Mouse (Mus musculus) stomach, postnatal 0 days (tissue): ENCODE results near the gene Pikfyve. TPM values are rescaled to one million over a fixed set of nuclear protein-coding genes. Genes with fewer than 3 reads are reported as not detected.

Experiments
- ATAC-seq: fragments of 200-750 bp; cut with Nextera tagmentation; 2 replicates; pipeline ENCODE4 v1.8.0; 2017; ENCODE audit not compliant: low FRiP score, low TSS enrichment
- DNase-seq: peaks from one replicate; pipeline ENCODE4 v3.0.0-alpha.2; 2016; ENCODE audit warnings: low spot score
- H3K27ac ChIP-seq: fragments of 300-500 bp; sonication (generic); replicated peaks from 2 replicates; pipeline ENCODE4 v1.5.1; 2014; ENCODE audit warnings: mild to moderate bottlenecking, control low read depth
- H3K27me3 ChIP-seq: fragments of 300-500 bp; sonication (generic); 2 replicates; pipeline ENCODE4 v1.6.1; 2014; ENCODE audit warnings: low read length; ENCODE audit not compliant: control insufficient read depth, insufficient read depth
- H3K36me3 ChIP-seq: fragments of 300-500 bp; sonication (generic); 2 replicates; pipeline ENCODE4 v1.6.1; 2014; ENCODE audit warnings: low read length, mixed read lengths; ENCODE audit not compliant: control insufficient read depth, insufficient read depth
- H3K4me1 ChIP-seq: fragments of 300-500 bp; sonication (generic); replicated peaks from 2 replicates; pipeline ENCODE4 v1.6.1; 2014; ENCODE audit warnings: antibody characterized with exemption; ENCODE audit not compliant: control insufficient read depth, insufficient read depth
- H3K4me2 ChIP-seq: fragments of 300-500 bp; sonication (generic); replicated peaks from 2 replicates; pipeline ENCODE4 v1.6.1; 2014; ENCODE audit warnings: low read depth, mild to moderate bottlenecking, control low read depth, moderate library complexity
- H3K4me3 ChIP-seq: fragments of 300-500 bp; sonication (generic); 2 replicates; pipeline ENCODE4 v1.5.1; 2014; ENCODE audit warnings: low read depth, low read length, control low read depth
- H3K9ac ChIP-seq: fragments of 300-500 bp; sonication (generic); 2 replicates; pipeline ENCODE4 v1.6.1; 2014; ENCODE audit warnings: mild to moderate bottlenecking, low read length, control low read depth, mixed read lengths
- H3K9me3 ChIP-seq: fragments of 300-500 bp; sonication (generic); 2 replicates; pipeline ENCODE4 v1.6.1; 2016; ENCODE audit warnings: low read length; ENCODE audit not compliant: control insufficient read depth
- CTCF ChIP-seq: IDR thresholded peaks from 2 replicates; pipeline ENCODE4 v1.5.1; 2016; ENCODE audit warnings: antibody characterized with exemption, low read depth, mild to moderate bottlenecking, moderate library complexity
- EP300 ChIP-seq: optimal IDR thresholded peaks from 2 replicates; pipeline ENCODE3; 2016; ENCODE audit warnings: antibody characterized with exemption
- WGBS: fragments of 180-500 bp; shearing (Covaris S2); extraction: QIAGEN DNeasy Blood & Tissue Kit; methylation state at CpG from one replicate; pipeline ENCODE4 v1.1.7; 2014; 5-methylcytosine and 5-hydroxymethylcytosine counted together
- polyA plus RNA-seq: library from polyadenylated mRNA; unstranded; fragments of >200 nt; fragmentation: Nextera tagmentation; extraction: Ambion mirVana; gene quantifications from 2 replicates; pipeline ENCODE4 v1.2.1, GENCODE M21; 2015

Gene Pikfyve
- polyA plus RNA-seq, 1 experiment from 2014 or later = 3.9 TPM

DNA sequence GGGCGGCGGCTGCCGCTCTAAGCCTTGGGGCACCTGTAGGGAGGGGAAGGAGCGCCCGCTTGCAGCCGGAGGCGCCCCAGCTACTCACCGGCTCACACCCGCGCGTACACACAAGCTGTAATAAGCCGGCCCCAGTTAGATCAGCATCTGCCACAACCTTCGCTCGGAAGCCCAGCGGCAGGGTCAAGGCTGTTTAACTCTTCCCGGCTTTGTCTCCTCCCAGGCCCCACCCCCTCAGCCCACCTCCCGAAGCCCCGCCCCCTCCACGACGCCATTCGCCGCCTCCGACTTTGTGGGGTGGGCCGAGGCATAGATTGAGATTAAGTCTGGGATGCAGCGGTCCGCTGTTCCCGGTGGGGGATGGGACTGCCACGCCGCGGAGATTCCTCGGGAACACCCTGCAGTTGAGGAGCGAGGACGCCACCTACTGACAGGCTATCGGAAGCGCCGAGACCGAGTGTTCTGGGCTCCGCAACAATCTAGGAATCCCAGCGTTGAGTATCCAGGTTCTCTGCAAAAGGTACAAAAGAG lies 7.5 kb upstream of the Pikfyve start:
- Histone ChIP-seq H3K27ac (peak overlapping the region; percentile 96), H3K9me3 (no peaks in the 10 kb centered on the region), H3K4me2 (peak overlapping the region; percentile 73), H3K27me3 (no peaks in the 10 kb centered on the region), H3K36me3 (0 out of 2 replicates have a peak, but pooled peaks cover 2% of the 10 kb centered on the region), H3K9ac (peak overlapping the region; percentile 74), H3K4me3 (peak overlapping the region; percentile 67), H3K4me1 (no peaks in the 10 kb centered on the region)
- TF ChIP-seq EP300 (no peak), CTCF (peak; percentile 90)
- ATAC-seq (peak; percentile 92), DNase-seq (peak; percentile 98)
- WGBS = 0% methylated on average over 39 of the region's 39 CpGs

DNA sequence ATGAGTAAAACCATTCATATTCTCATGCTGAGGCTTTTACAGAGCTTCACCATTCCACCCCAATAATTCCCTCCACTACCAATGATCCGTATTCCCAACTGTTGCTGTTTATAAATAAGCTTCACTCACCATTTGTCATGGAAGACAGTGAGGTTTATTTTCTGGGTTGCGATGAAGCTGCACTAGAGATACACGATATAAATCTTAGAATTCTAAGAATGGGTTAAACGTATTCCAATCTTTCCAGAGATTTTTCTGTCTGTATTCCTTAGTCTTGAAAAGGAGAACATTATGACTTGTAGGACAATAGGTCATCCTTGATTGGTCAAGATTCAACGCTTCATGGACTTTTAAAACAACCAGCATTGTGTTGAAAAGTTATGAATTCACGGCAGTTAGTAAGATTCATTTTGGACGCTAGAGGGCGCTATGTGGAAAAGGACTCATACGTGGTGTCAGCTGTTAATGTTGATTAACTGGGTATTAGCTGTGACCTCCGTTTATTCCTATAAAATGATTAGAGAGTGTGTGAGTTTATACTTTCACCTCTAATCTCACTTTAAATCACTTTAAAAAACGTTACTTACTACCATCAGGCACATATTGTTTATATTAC lies 6.7 kb upstream of the Pikfyve start:
- TF ChIP-seq EP300 = no peak
- TF ChIP-seq CTCF = peak; percentile 88
- peak overlapping the region; percentile 73 for H3K4me2 ChIP-seq
- DNase-seq (peak; percentile 52), ATAC-seq (no peak)
- no peaks in the 10 kb centered on the region for H3K27me3 ChIP-seq
- WGBS = 2% methylated on average over 11 of the region's 11 CpGs
- H3K27ac ChIP-seq = peak overlapping the region; percentile 96
- H3K4me3 ChIP-seq = peak overlapping the region; percentile 67
- peak overlapping the region; percentile 68; the same call in 1 of the 2 replicates for H3K9ac ChIP-seq
- H3K9me3 ChIP-seq = no peaks in the 10 kb centered on the region
- H3K4me1 ChIP-seq = no peaks in the 10 kb centered on the region
- H3K36me3 ChIP-seq = no peaks in the 10 kb centered on the region

DNA sequence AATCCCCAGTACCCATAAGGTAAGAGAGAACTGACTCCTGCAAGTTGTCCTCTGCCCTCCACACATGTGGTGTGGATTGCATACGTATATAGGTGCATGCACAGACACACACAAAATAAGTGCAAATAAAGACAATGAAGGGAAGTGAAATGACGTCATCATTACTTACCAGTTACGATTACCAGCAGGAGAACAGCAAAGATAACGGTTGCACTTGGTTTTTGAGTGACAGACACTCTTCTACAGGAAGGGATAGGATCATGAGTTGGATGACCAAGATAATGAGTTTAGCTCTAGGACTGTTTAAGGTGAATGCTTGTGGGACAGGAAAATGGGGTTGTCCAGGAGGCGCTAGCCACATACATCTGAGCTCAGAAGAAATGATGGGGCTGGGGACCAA lies 5.0 kb upstream of the Pikfyve start:
- H3K9me3 ChIP-seq = no peaks in the 10 kb centered on the region
- 78% methylated on average over 5 of the region's 5 CpGs for WGBS
- H3K27ac ChIP-seq = no peak overlapping the region
- no peak overlapping the region for H3K4me3 ChIP-seq
- H3K36me3 ChIP-seq = no peaks in the 10 kb centered on the region
- DNase-seq (no peak), ATAC-seq (no peak)
- H3K27me3 ChIP-seq = no peaks in the 10 kb centered on the region
- no peak overlapping the region for H3K4me2 ChIP-seq
- TF ChIP-seq CTCF = no peak
- TF ChIP-seq EP300 = no peak
- no peaks in the 10 kb centered on the region for H3K4me1 ChIP-seq
- H3K9ac ChIP-seq = no peak overlapping the region

DNA sequence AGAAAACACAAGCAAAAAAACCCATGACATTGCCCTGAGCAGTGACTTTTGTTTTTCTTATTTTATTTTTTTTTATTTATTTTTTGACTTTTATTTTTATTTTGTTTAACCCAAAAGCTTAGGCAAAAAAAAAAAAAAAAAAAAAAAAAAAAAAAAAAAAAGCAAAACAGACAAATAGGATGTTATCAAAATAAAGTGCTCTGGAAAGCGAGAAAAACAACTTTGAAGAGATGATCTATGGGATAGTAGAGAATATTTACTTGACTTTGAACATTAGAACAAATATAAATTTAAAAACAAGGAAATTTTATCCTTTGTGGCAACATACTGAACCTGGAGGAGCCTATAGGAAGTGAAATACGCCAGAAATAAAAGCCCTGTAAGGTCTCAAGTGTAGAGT lies 2.5 kb upstream of the Pikfyve start:
- H3K9me3 ChIP-seq = no peaks in the 10 kb centered on the region
- WGBS = 79% methylated on average over 2 of the region's 2 CpGs
- no peak overlapping the region for H3K9ac ChIP-seq
- no peaks in the 10 kb centered on the region for H3K27me3 ChIP-seq
- ATAC-seq (no peak), DNase-seq (no peak)
- no peaks in the 10 kb centered on the region for H3K36me3 ChIP-seq
- no peak overlapping the region for H3K27ac ChIP-seq
- TF ChIP-seq CTCF (no peak), EP300 (no peak)
- no peak overlapping the region for H3K4me2 ChIP-seq
- H3K4me3 ChIP-seq = no peak overlapping the region
- H3K4me1 ChIP-seq = no peaks in the 10 kb centered on the region

DNA sequence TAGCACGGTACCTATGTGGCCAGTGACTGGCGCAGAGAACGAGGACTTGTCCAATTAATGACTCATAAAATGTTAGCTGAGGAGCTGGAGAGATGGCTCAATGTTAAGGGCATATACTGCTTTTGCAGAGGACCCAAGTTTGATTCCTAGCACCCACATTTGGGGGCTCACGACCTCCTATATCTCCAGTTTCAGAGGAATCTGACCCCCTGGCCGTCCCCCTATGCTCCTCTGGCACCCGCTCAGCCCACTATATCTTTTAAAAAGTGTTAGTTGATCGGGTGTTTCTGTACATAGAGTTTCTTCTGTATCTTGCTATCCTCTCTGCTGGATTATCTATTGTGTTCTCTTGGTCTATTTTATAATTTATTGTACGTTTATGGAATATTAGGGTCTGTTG lies 1.5 kb upstream of the Pikfyve start:
- no peak overlapping the region for H3K4me2 ChIP-seq
- DNase-seq = no peak
- no peaks in the 10 kb centered on the region for H3K27me3 ChIP-seq
- H3K9ac ChIP-seq = no peak overlapping the region
- no peaks in the 10 kb centered on the region for H3K36me3 ChIP-seq
- TF ChIP-seq CTCF (no peak), EP300 (no peak)
- no peaks in the 10 kb centered on the region for H3K9me3 ChIP-seq
- no peak for ATAC-seq
- H3K4me3 ChIP-seq = no peak overlapping the region
- WGBS = 86% methylated on average over 8 of the region's 8 CpGs
- H3K4me1 ChIP-seq = no peaks in the 10 kb centered on the region
- H3K27ac ChIP-seq = no peak overlapping the region

DNA sequence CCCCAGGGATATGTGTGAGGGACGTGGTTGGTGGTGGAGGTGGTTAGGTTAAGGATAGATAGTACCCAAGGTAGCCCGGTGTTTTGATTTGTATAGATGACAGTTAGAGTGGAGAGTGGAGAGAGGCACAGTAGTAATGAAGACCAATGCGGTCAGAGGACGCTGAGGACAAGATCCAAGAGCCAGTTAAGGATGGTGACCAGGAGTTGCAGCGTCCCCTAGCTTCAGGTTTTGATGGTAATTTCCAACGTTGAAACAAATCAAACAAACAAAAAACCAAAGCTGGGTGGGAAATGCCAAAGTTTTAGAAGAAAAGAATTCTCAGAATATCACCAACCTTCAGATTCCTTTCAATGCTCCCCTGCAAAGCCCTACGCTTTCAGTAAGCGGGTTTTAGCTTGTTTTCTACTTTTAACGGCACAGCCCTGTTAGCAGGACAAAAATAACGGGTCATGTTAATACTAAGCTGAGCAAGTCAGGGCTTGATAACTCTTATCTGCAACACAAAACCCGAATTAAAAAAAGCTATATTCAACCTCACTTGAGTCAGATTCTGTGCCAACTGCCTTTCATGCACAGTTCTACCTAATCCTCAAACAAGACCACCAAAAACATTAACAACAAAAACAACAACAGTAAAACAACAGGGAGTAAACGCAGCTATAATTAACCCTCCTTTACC lies 818 bp upstream of the Pikfyve start:
- Histone ChIP-seq H3K4me1 (no peaks in the 10 kb centered on the region), H3K9me3 (no peaks in the 10 kb centered on the region), H3K4me3 (peak overlapping the region; percentile 95), H3K36me3 (no peaks in the 10 kb centered on the region), H3K9ac (peak overlapping the region; percentile 55; the same call in 1 of the 2 replicates), H3K27ac (0 out of 2 replicates have a peak overlapping the region, but pooled peaks have one; percentile 30), H3K27me3 (no peaks in the 10 kb centered on the region), H3K4me2 (peak overlapping the region; percentile 77)
- no peak for TF ChIP-seq EP300
- peak; percentile 62 for TF ChIP-seq CTCF
- no peak for ATAC-seq
- WGBS = 27% methylated on average over 12 of the region's 12 CpGs
- no peak for DNase-seq
